Mouse (Mus musculus) thymus, postnatal 25 days (tissue): ENCODE data around the gene Thsd4.

Experiments
- DNase-seq: peaks from one replicate; pipeline ENCODE4 v3.0.0; 2022

Thsd4 gene

GRCm38 (mm10) chr9:60521806-60522264, at the start of gene Thsd4:
TSS of gene Thsd4 (minus strand) at chr9:60522046.
- DNase-seq, result peak; percentile 46

GRCm38 (mm10) chr9:60571041-60571440, 49.2 kb upstream of the Thsd4 start:
- no peak for DNase-seq

- DNase-seq, result no peak
Measured at GRCm38 (mm10) chr9:60569366-60569765, 47.5 kb upstream of the Thsd4 start.

- DNase-seq, result no peak
Measured at GRCm38 (mm10) chr9:60563809-60564208, 42.0 kb upstream of the Thsd4 start.

- DNase-seq, result peak; percentile 18
Measured at GRCm38 (mm10) chr9:60562443-60563371, 40.9 kb upstream of the Thsd4 start.

GRCm38 (mm10) chr9:60561641-60562289, 39.9 kb upstream of the Thsd4 start:
- no peak for DNase-seq

GRCm38 (mm10) chr9:60558507-60558906, 36.7 kb upstream of the Thsd4 start:
- DNase-seq, result no peak

GRCm38 (mm10) chr9:60551238-60551637, 29.4 kb upstream of the Thsd4 start:
- DNase-seq, result no peak

GRCm38 (mm10) chr9:60548182-60548581, 26.3 kb upstream of the Thsd4 start:
- no peak for DNase-seq

- no peak for DNase-seq
Measured at GRCm38 (mm10) chr9:60546169-60546568, 24.3 kb upstream of the Thsd4 start.

- no peak for DNase-seq
Measured at GRCm38 (mm10) chr9:60545361-60546096, 23.7 kb upstream of the Thsd4 start.

GRCm38 (mm10) chr9:60543422-60544015, 21.7 kb upstream of the Thsd4 start:
- no peak for DNase-seq

GRCm38 (mm10) chr9:60530310-60530709, 8.5 kb upstream of the Thsd4 start:
- no peak for DNase-seq

- DNase-seq, result no peak
Measured at GRCm38 (mm10) chr9:60529348-60530243, 7.8 kb upstream of the Thsd4 start.

- no peak for DNase-seq
Measured at GRCm38 (mm10) chr9:60528269-60528668, 6.4 kb upstream of the Thsd4 start.

GRCm38 (mm10) chr9:60527836-60528235, 6.0 kb upstream of the Thsd4 start:
- no peak for DNase-seq

- DNase-seq, result no peak
Measured at GRCm38 (mm10) chr9:60527051-60527450, 5.2 kb upstream of the Thsd4 start.

- DNase-seq, result no peak
Measured at GRCm38 (mm10) chr9:60526195-60526594, 4.3 kb upstream of the Thsd4 start.

- no peak for DNase-seq
Measured at GRCm38 (mm10) chr9:60521143-60521542, 703 bp downstream of the Thsd4 start.

GRCm38 (mm10) chr9:60519601-60520000, 2.2 kb downstream of the Thsd4 start:
- no peak for DNase-seq

- no peak for DNase-seq
Measured at GRCm38 (mm10) chr9:60518216-60518615, 3.6 kb downstream of the Thsd4 start.

GRCm38 (mm10) chr9:60517148-60517547, 4.7 kb downstream of the Thsd4 start:
- DNase-seq, result no peak
